Mouse (Mus musculus) MEL (cell line): ENCODE measurements around the gene Pcbp4.

Experiments used
- CTCF ChIP-seq, 3 experiments: IDR thresholded peaks in 2 of 3; conservative IDR thresholded peaks in 1 of 3; 2 replicates each; pipeline ENCODE4 v1.5.1; 2011 to 2012; ENCODE audit warnings: low read length in 3 of 3, low read depth in 2 of 3, mild to moderate bottlenecking in 2 of 3, improper control_type of control experiment in 1 of 3, inconsistent platforms in 1 of 3, mixed read lengths in 1 of 3, moderate library complexity in 1 of 3; ENCODE audit not compliant: control insufficient read depth in 1 of 3, insufficient read depth in 1 of 3, poor library complexity in 1 of 3, severe bottlenecking in 1 of 3
- GATA1 ChIP-seq: IDR thresholded peaks from 2 replicates; pipeline ENCODE4 v1.6.1; 2011; ENCODE audit warnings: low read depth, low read length, improper control_type of control experiment
- HCFC1 ChIP-seq: IDR thresholded peaks from 2 replicates; pipeline ENCODE4 v1.6.1; 2012; ENCODE audit warnings: low read depth, mild to moderate bottlenecking, inconsistent platforms, low read length, improper control_type of control experiment, moderate library complexity
- MXI1 ChIP-seq: IDR thresholded peaks from 2 replicates; pipeline ENCODE4 v1.6.1; 2011; ENCODE audit warnings: mild to moderate bottlenecking, low read depth, low read length, improper control_type of control experiment
- TCF12 ChIP-seq: IDR thresholded peaks from 2 replicates; pipeline ENCODE4 v1.6.1; 2014; ENCODE audit warnings: low read depth, mild to moderate bottlenecking, inconsistent platforms, low read length, improper control_type of control experiment, moderate library complexity

- TF ChIP-seq GATA1 = no peak
- TF ChIP-seq MXI1 = no peak
- TF ChIP-seq CTCF (IDR thresholded peaks at IDR 0.05 in 2 of 3, conservative IDR thresholded peaks at IDR 0.05 in 1 of 3; ENCODE audit: control insufficient read depth in 1 of 3, insufficient read depth in 1 of 3, low read depth in 2 of 3, low read length in 3 of 3, poor library complexity in 1 of 3, severe bottlenecking in 1 of 3) = no peak
- TF ChIP-seq TCF12 = no peak
- no peak for TF ChIP-seq HCFC1
Observed at GRCm38 (mm10) chr9:106451298-106451697, 1.8 kb upstream of the Pcbp4 start.
